Mouse (Mus musculus) lung, adult 18-20 months (tissue): ENCODE data around the gene Tmem144.

ENCODE experiments used
- DNase-seq, 2 experiments: peaks; one replicate each; pipeline ENCODE4 v3.0.0; 2022; ENCODE audit warnings: mixed read lengths in 2 of 2

Tmem144 gene

GRCm38 (mm10) chr3:79858221-79858620 is 5.6 kb upstream of the Tmem144 start:
- no peak for DNase-seq

GRCm38 (mm10) chr3:79857780-79858179 is 5.2 kb upstream of the Tmem144 start:
- DNase-seq: no peak

GRCm38 (mm10) chr3:79852108-79852507 is 465 bp downstream of the Tmem144 start:
- DNase-seq: no peak

- no peak for DNase-seq
Measured at GRCm38 (mm10) chr3:79850656-79851055, 1.9 kb downstream of the Tmem144 start.

GRCm38 (mm10) chr3:79849621-79850020 is 3.0 kb downstream of the Tmem144 start:
- DNase-seq: no peak

GRCm38 (mm10) chr3:79848841-79849240 is 3.7 kb downstream of the Tmem144 start:
- DNase-seq: no peak

GRCm38 (mm10) chr3:79846633-79847032 is 5.9 kb downstream of the Tmem144 start:
- DNase-seq: no peak

- DNase-seq: no peak
Measured at GRCm38 (mm10) chr3:79843999-79844398, 8.6 kb downstream of the Tmem144 start.

- DNase-seq: peak; percentile 78 to 82
Measured at GRCm38 (mm10) chr3:79842616-79843016, 10.0 kb downstream of the Tmem144 start.

GRCm38 (mm10) chr3:79842165-79842564 is 10.4 kb downstream of the Tmem144 start:
- DNase-seq: peak; percentile 41 to 64

- no peak for DNase-seq
Measured at GRCm38 (mm10) chr3:79841475-79841874, 11.1 kb downstream of the Tmem144 start.

- DNase-seq: no peak
Measured at GRCm38 (mm10) chr3:79838751-79839150, 13.8 kb downstream of the Tmem144 start.

GRCm38 (mm10) chr3:79829289-79829688 is 23.3 kb downstream of the Tmem144 start:
- no peak for DNase-seq

GRCm38 (mm10) chr3:79825067-79825780 is 27.3 kb downstream of the Tmem144 start:
- DNase-seq: no peak

GRCm38 (mm10) chr3:79823176-79823575 is 29.4 kb downstream of the Tmem144 start:
- DNase-seq: no peak

- no peak for DNase-seq
Measured at GRCm38 (mm10) chr3:79821131-79821530, 31.4 kb downstream of the Tmem144 start.

GRCm38 (mm10) chr3:79818202-79818995 is 34.2 kb downstream of the Tmem144 start:
- DNase-seq: no peak

- DNase-seq: no peak
Measured at GRCm38 (mm10) chr3:79816229-79816628, 36.3 kb downstream of the Tmem144 start.

GRCm38 (mm10) chr3:79813814-79814490 is 38.6 kb downstream of the Tmem144 start:
- DNase-seq: peak; percentile 52 to 57

- no peak for DNase-seq
Measured at GRCm38 (mm10) chr3:79812042-79812441, 40.5 kb downstream of the Tmem144 start.

GRCm38 (mm10) chr3:79811632-79812031 is 40.9 kb downstream of the Tmem144 start:
- DNase-seq: peak in 1 of 2 experiments; percentile 15

- DNase-seq: no peak
Measured at GRCm38 (mm10) chr3:79810563-79810962, 42.0 kb downstream of the Tmem144 start.

GRCm38 (mm10) chr3:79809180-79809567 is 43.4 kb downstream of the Tmem144 start:
- peak; percentile 22 to 32 for DNase-seq
